Mouse (Mus musculus) lung, adult 2 months (tissue): ENCODE results near the gene Lypd6b. TPM values are rescaled to one million over a fixed set of nuclear protein-coding genes. Genes with fewer than 3 reads are reported as not detected.

ENCODE experiments used
- DNase-seq: peaks from one replicate; pipeline ENCODE4 v3.0.0; 2022
- H3K4me1 ChIP-seq: fragments of 200-500 bp; 2 replicates; pipeline ENCODE4 v1.6.1; 2011; ENCODE audit warnings: low read length; ENCODE audit not compliant: control insufficient read depth, insufficient read depth
- H3K4me3 ChIP-seq: fragments of 200-500 bp; replicated peaks from 2 replicates; pipeline ENCODE3; 2011; ENCODE audit warnings: low read depth, mild to moderate bottlenecking, control low read depth, low read length; ENCODE audit errors: extremely low read depth
- CTCF ChIP-seq: fragments of 200-500 bp; IDR thresholded peaks from 2 replicates; pipeline ENCODE4 v1.5.1; 2011; ENCODE audit warnings: mild to moderate bottlenecking, low read length, control low read depth; ENCODE audit not compliant: insufficient read depth
- POLR2A ChIP-seq: fragments of 200-500 bp; IDR thresholded peaks from 2 replicates; pipeline ENCODE4 v1.6.1; 2011; ENCODE audit warnings: low read depth, mild to moderate bottlenecking, control low read depth, low read length, borderline replicate concordance; ENCODE audit errors: extremely low read depth
- WGBS: fragments of 180-500 bp; shearing (Covaris S2); methylation state at CpG from one replicate; pipeline ENCODE4 v1.1.7; 2018; 5-methylcytosine and 5-hydroxymethylcytosine counted together
- polyA plus RNA-seq: library from polyadenylated mRNA; depleted of rRNA; stranded (reverse); fragments of >200 nt; gene quantifications from 2 replicates; pipeline ENCODE4 v1.2.3, GENCODE M21; 2012

Lypd6b gene
- polyA plus RNA-seq, 1 experiment = 1.5 TPM

- no peak for TF ChIP-seq CTCF
- 80% methylated on average over 7 of the region's 7 CpGs for WGBS
- no peaks in the 10 kb centered on the region for H3K4me1 ChIP-seq
- H3K4me3 ChIP-seq = no peak overlapping the region
- DNase-seq = no peak
Observed at GRCm38 (mm10) chr2:49838611-49839010, 51.1 kb downstream of the Lypd6b start.

GRCm38 (mm10) chr2:49840573-49840972 is 53.1 kb downstream of the Lypd6b start:
- DNase-seq = peak; percentile 22
- TF ChIP-seq CTCF (no peak), POLR2A (no peak)
- 40% methylated on average over 6 of the region's 6 CpGs for WGBS

DNA sequence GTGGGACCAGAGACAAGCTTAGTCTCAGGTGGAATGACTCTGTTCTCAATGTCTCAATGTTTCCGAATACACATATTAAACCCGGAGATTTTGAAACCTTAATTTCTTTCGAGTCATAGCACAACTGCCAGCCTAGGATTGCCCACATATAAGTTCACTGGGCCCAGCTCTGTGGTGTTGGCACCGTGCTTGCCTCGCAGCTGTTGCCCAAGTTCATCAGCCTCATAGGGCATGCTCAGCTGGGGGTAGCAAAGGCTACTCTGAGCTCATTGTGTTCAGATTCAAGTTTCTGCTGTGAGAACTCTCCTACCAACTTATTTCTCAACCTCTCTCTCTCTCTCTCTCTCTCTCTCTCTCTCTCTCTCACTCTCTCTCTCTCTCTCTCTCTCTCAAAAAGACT is 53.6 kb downstream of the Lypd6b start:
- H3K4me3 ChIP-seq = no peak overlapping the region
- no peak for TF ChIP-seq CTCF
- TF ChIP-seq POLR2A = no peak
- 77% methylated on average over 5 of the region's 5 CpGs for WGBS
- DNase-seq = no peak
- H3K4me1 ChIP-seq = no peaks in the 10 kb centered on the region

More at GRCm38 (mm10) chr2:49840573-49840972, 53.1 kb downstream of the Lypd6b start:
- no peaks in the 10 kb centered on the region for H3K4me1 ChIP-seq
- no peak overlapping the region for H3K4me3 ChIP-seq

DNA sequence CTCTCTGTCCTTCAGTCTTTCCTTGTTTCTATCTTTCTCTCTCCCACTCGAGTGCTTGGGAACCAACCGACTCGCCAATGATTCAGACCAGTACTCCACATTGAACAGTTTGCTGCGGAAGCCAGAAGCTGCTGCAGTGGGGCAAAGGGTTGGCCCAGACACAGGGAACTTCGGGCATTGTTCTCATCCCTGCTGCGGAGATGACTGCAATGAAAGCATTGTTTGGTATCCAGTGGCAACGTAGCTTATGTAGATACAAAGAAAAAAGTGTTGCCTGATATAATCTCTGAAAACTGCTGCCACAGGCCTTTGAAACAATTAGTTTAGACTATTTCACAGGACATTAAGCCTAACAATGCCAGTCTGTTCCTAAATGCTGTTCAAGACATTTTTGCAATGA is 57.6 kb downstream of the Lypd6b start:
- WGBS = 53% methylated on average over 7 of the region's 7 CpGs

DNA sequence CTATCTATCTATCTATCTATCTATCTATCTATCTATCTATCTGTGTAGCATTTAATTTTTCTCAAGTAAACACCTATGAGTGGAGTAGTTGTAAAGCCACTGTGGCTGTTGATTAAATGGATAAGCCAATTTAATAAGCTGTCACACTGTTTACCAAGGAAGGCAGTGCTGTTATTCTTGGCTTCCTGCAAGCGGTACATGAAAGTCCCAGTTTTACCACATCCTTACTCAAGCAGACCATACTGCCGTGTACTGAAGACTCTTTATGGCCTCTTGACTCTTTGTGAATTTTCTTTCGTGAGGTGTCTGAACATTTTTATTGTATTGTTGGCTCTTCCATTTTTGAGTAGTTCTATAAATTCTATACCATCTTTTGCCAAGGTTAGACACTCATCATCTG is 58.6 kb downstream of the Lypd6b start:
- 40% methylated on average over 3 of the region's 3 CpGs for WGBS
- DNase-seq = no peak
- TF ChIP-seq POLR2A (no peak), CTCF (no peak)
- no peak overlapping the region for H3K4me3 ChIP-seq
- no peaks in the 10 kb centered on the region for H3K4me1 ChIP-seq

More for the DNA sequence above, 57.6 kb downstream of the Lypd6b start:
- TF ChIP-seq POLR2A = no peak
- TF ChIP-seq CTCF = no peak
- no peak overlapping the region for H3K4me3 ChIP-seq
- DNase-seq = no peak
- H3K4me1 ChIP-seq = no peaks in the 10 kb centered on the region

DNA sequence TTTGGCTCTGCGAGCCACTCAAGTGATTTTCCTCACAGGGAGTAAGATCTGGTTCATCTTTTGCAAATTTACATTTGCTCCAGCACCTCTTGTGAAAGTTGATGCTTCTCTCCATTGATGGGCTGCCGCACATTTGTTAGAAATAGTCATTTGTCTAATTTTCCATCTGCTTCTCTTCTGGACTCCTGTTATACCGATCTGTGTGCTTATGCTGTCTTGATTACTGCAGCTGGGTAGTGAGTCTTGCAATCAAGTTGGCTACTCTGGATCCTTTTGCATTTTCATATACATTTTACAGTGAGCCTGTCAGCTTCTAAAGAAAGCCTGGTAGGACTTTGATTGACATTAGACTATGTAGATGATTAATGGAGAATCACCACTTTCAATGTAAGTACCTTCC is 59.4 kb downstream of the Lypd6b start:
- WGBS = 81% methylated on average over 3 of the region's 3 CpGs
- no peaks in the 10 kb centered on the region for H3K4me1 ChIP-seq
- no peak for TF ChIP-seq POLR2A
- no peak for TF ChIP-seq CTCF
- no peak overlapping the region for H3K4me3 ChIP-seq
- no peak for DNase-seq

- DNase-seq = no peak
- Histone ChIP-seq H3K4me3 (no peak overlapping the region), H3K4me1 (no peaks in the 10 kb centered on the region)
- no peak for TF ChIP-seq CTCF
- TF ChIP-seq POLR2A = no peak
- 53% methylated on average over 2 of the region's 2 CpGs for whole genome bisulfite sequencing
Observed at GRCm38 (mm10) chr2:49847831-49848230, 60.3 kb downstream of the Lypd6b start.

DNA sequence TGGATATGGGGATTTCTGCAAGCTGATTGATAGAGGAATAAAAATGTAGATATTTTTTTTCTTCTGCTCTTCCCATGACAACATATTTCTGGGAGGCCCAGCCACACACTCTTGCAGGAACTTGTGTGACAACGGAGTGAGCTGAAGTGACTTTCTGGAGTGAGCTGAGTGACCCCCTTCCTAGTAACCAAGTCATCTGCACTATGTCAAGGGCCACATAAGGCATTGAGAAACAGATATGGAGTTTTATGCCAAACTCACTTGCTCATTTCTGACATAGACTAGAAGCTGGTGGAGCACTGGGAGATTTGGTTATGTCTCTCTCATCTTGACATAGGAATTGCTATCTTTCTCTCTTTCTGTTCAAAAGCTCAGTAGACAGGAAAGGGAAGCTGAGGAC is 62.3 kb downstream of the Lypd6b start:
- TF ChIP-seq CTCF (no peak), POLR2A (no peak)
- no peaks in the 10 kb centered on the region for H3K4me1 ChIP-seq
- no peak overlapping the region for H3K4me3 ChIP-seq
- DNase-seq = no peak
- 62% methylated on average over 1 of the region's 1 CpGs for WGBS

DNA sequence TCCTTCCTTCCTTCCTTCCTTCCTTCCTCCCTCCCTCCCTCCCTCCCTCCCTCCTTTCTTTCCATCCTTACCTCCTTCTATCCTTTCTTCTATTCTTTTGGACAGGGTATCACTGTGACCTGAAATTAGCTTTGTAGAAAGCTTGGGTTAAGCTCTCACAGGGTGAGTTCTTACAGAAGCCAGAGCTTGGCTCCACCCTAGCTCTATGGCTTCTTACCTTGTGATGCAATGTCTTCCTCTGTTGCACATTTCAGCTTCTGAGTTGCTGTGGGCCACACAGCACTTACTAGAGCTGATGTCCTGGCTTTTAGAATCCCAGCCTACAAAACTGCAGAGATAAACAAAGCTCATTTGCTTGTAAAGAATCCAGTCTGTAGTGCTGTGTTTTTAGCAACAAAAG is 64.5 kb downstream of the Lypd6b start:
- no peaks in the 10 kb centered on the region for H3K4me1 ChIP-seq
- TF ChIP-seq POLR2A (no peak), CTCF (no peak)
- H3K4me3 ChIP-seq = no peak overlapping the region
- DNase-seq = no peak

DNA sequence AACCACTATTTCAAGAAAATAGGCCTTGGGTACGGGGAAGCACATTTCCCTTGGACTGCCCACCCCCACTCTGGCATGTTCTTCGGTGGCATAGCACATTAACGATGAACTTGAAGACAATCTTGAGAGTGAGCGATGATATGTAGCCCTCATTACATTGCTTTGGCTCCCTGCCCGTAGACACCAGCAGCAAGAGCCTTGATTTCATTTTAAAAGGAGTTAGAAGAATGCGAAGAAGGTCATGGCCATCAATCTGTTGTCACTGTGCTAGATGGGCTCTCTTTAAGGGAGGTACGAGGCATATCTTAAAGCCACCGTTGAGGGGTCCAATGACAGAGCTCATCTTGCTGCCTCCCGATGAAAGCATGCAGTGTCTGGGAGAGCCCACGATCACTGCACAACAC is 68.7 kb downstream of the Lypd6b start:
- Histone ChIP-seq H3K4me1 (no peaks in the 10 kb centered on the region), H3K4me3 (no peak overlapping the region)
- TF ChIP-seq POLR2A (no peak), CTCF (no peak)
- DNase-seq = no peak
- 47% methylated on average over 10 of the region's 10 CpGs for WGBS

DNA sequence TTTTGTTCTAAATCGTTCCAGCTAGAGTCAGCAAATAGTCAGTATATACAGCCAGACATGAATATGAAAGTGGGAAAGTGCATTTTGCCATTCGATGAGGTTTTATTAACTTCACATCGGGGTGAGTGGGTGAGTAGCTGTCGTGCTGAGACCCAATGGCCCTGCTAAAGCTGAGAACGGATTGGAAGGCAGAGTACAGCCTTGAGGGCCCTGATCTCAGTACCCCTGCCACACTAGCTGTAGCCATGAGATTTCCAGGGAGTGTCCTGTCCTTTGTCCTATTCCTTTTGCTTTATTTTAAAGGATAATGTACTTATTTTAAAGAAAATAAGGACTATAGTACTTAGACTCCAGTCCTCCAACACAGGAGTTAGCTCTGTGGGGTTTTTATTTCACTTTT is 69.1 kb downstream of the Lypd6b start:
- no peak for TF ChIP-seq POLR2A
- TF ChIP-seq CTCF = no peak
- Histone ChIP-seq H3K4me1 (no peaks in the 10 kb centered on the region), H3K4me3 (no peak overlapping the region)
- WGBS = 60% methylated on average over 5 of the region's 5 CpGs
- DNase-seq = no peak
